Mouse (Mus musculus) heart, embryonic 11.5 days (tissue): Measurements from ENCODE around the gene Arhgdia. TPM values are rescaled to one million over a fixed set of nuclear protein-coding genes. Genes with fewer than 3 reads are reported as not detected.

Experiments used
- ATAC-seq: fragments of 200-750 bp; cut with Nextera tagmentation; replicated peaks from 2 replicates; pipeline ENCODE4 v1.8.0; 2017; ENCODE audit warnings: moderate library complexity; ENCODE audit not compliant: insufficient number of reproducible peaks, low FRiP score, low TSS enrichment
- H3K27ac ChIP-seq: fragments of 300-500 bp; sonication (generic); 2 replicates; pipeline ENCODE4 v1.5.1; 2014; ENCODE audit warnings: mild to moderate bottlenecking, low read depth, low read length
- H3K27me3 ChIP-seq: fragments of 300-500 bp; sonication (generic); 2 replicates; pipeline ENCODE4 v1.6.1; 2014; ENCODE audit warnings: mild to moderate bottlenecking, low read length, mixed read lengths; ENCODE audit not compliant: control insufficient read depth, insufficient read depth
- H3K36me3 ChIP-seq: fragments of 300-500 bp; sonication (generic); 2 replicates; pipeline ENCODE4 v1.6.1; 2014; ENCODE audit warnings: mild to moderate bottlenecking, low read length, moderate library complexity, mixed read lengths; ENCODE audit not compliant: control insufficient read depth, insufficient read depth
- H3K4me1 ChIP-seq: fragments of 300-500 bp; sonication (generic); 2 replicates; pipeline ENCODE4 v1.6.1; 2014; ENCODE audit warnings: low read length; ENCODE audit not compliant: control insufficient read depth, insufficient read depth
- H3K4me2 ChIP-seq: fragments of 300-500 bp; sonication (generic); 2 replicates; pipeline ENCODE4 v1.6.1; 2014; ENCODE audit warnings: mild to moderate bottlenecking, moderate library complexity
- H3K4me3 ChIP-seq: fragments of 300-500 bp; sonication (generic); 2 replicates; pipeline ENCODE4 v1.5.1; 2014; ENCODE audit warnings: low read depth, low read length
- H3K9ac ChIP-seq: fragments of 300-500 bp; sonication (generic); 2 replicates; pipeline ENCODE4 v1.6.1; 2014; ENCODE audit warnings: mild to moderate bottlenecking, low read depth, low read length, moderate library complexity
- H3K9me3 ChIP-seq: fragments of 300-500 bp; sonication (generic); replicated peaks from 2 replicates; pipeline ENCODE4 v1.6.1; 2016; ENCODE audit warnings: low read length; ENCODE audit not compliant: control insufficient read depth
- WGBS: fragments of 180-500 bp; shearing (Covaris S2); extraction: QIAGEN DNeasy Blood & Tissue Kit; methylation state at CpG from one replicate; pipeline ENCODE4 v1.1.7; 2014; ENCODE audit not compliant: insufficient replicate concordance; 5-methylcytosine and 5-hydroxymethylcytosine counted together
- polyA plus RNA-seq: library from polyadenylated mRNA; unstranded; fragments of >200 nt; fragmentation: Nextera tagmentation; extraction: Ambion mirVana; gene quantifications from 2 replicates; pipeline ENCODE4 v1.2.1, GENCODE M21; 2014

Arhgdia gene
- polyA plus RNA-seq, 1 experiment from 2014 or later: 468 TPM

- peaks cover 23% of the 10 kb centered on the region for H3K36me3 ChIP-seq
- peak within 1 kb of the TSS; percentile 87 for H3K4me2 ChIP-seq
- WGBS: 4% methylated on average over 45 of the region's 45 CpGs
- H3K27ac ChIP-seq: peak within 1 kb of the TSS; percentile 50; the same call in 1 of the 2 replicates
- no peak for ATAC-seq
- H3K4me1 ChIP-seq: peaks cover 24% of the 10 kb centered on the region
- H3K27me3 ChIP-seq: peaks cover 3% of the 10 kb centered on the region; the same call in 1 of the 2 replicates
- H3K4me3 ChIP-seq: peak within 1 kb of the TSS; percentile 43
- H3K9me3 ChIP-seq: no peaks in the 10 kb centered on the region
- peak within 1 kb of the TSS; percentile 74 for H3K9ac ChIP-seq
These were observed 27.0 kb upstream of the Arhgdia start, which contains the start of gene Npb for GRCm38 (mm10) chr11:120608241-120609034. Npb (plus strand) TSS chr11:120608477.

- no peak for ATAC-seq
- Histone ChIP-seq H3K27me3 (peaks cover 3% of the 10 kb centered on the region; the same call in 1 of the 2 replicates), H3K4me2 (no peak overlapping the region), H3K36me3 (peaks cover 12% of the 10 kb centered on the region), H3K9ac (no peak overlapping the region), H3K4me1 (peaks cover 24% of the 10 kb centered on the region), H3K9me3 (no peaks in the 10 kb centered on the region), H3K27ac (no peak overlapping the region), H3K4me3 (no peak overlapping the region)
- 72% methylated on average over 4 of the region's 4 CpGs for WGBS
These were observed 25.3 kb upstream of the Arhgdia start for GRCm38 (mm10) chr11:120606764-120607163.

GRCm38 (mm10) chr11:120605667-120606066 is 24.2 kb upstream of the Arhgdia start:
- no peak for ATAC-seq
- H3K27me3 ChIP-seq: peaks cover 3% of the 10 kb centered on the region; the same call in 1 of the 2 replicates
- H3K9ac ChIP-seq: no peak overlapping the region
- WGBS: 89% methylated on average over 7 of the region's 7 CpGs
- H3K36me3 ChIP-seq: peaks cover 8% of the 10 kb centered on the region
- peaks cover 24% of the 10 kb centered on the region for H3K4me1 ChIP-seq
- no peak overlapping the region for H3K27ac ChIP-seq
- H3K9me3 ChIP-seq: no peaks in the 10 kb centered on the region
- no peak overlapping the region for H3K4me3 ChIP-seq
- H3K4me2 ChIP-seq: no peak overlapping the region

- WGBS: 80% methylated on average over 2 of the region's 2 CpGs
- Histone ChIP-seq H3K36me3 (peaks cover 7% of the 10 kb centered on the region), H3K4me1 (peaks cover 12% of the 10 kb centered on the region), H3K27me3 (peaks cover 3% of the 10 kb centered on the region; the same call in 1 of the 2 replicates), H3K9ac (no peak overlapping the region), H3K4me2 (peak overlapping the region; percentile 22; the same call in 1 of the 2 replicates), H3K9me3 (no peaks in the 10 kb centered on the region), H3K27ac (no peak overlapping the region), H3K4me3 (no peak overlapping the region)
- no peak for ATAC-seq
These were observed 22.1 kb upstream of the Arhgdia start for GRCm38 (mm10) chr11:120603545-120603944.

GRCm38 (mm10) chr11:120600716-120601115 is 19.3 kb upstream of the Arhgdia start:
- Histone ChIP-seq H3K36me3 (peaks cover 16% of the 10 kb centered on the region), H3K9ac (no peak overlapping the region), H3K4me2 (no peak overlapping the region), H3K9me3 (no peaks in the 10 kb centered on the region), H3K27ac (no peak overlapping the region), H3K4me3 (no peak overlapping the region), H3K27me3 (no peaks in the 10 kb centered on the region), H3K4me1 (peaks cover 12% of the 10 kb centered on the region)
- no peak for ATAC-seq
- WGBS: 92% methylated on average over 3 of the region's 3 CpGs

- peak overlapping the region; percentile 99 for H3K4me2 ChIP-seq
- ATAC-seq: no peak
- peaks cover 12% of the 10 kb centered on the region for H3K4me1 ChIP-seq
- H3K27me3 ChIP-seq: no peaks in the 10 kb centered on the region
- H3K27ac ChIP-seq: peak overlapping the region; percentile 89
- H3K4me3 ChIP-seq: peak overlapping the region; percentile 76
- WGBS: 45% methylated on average over 17 of the region's 17 CpGs
- peaks cover 24% of the 10 kb centered on the region for H3K36me3 ChIP-seq
- no peaks in the 10 kb centered on the region for H3K9me3 ChIP-seq
- H3K9ac ChIP-seq: peak overlapping the region; percentile 98
These were observed 17.6 kb upstream of the Arhgdia start for GRCm38 (mm10) chr11:120598990-120599549.

GRCm38 (mm10) chr11:120598283-120598989 is 17.0 kb upstream of the Arhgdia start, which contains the start of the genes Alyref and Anapc11:
Alyref (minus strand) TSS chr11:120598365.
Anapc11 (plus strand) TSS chr11:120598421.
- Histone ChIP-seq H3K9ac (peak within 1 kb of the TSS; percentile 98), H3K27ac (peak within 1 kb of the TSS; percentile 89), H3K4me2 (peak within 1 kb of the TSS; percentile 99), H3K4me1 (peaks cover 12% of the 10 kb centered on the region), H3K4me3 (peak within 1 kb of the TSS; percentile 76), H3K27me3 (no peaks in the 10 kb centered on the region), H3K36me3 (peaks cover 29% of the 10 kb centered on the region), H3K9me3 (no peaks in the 10 kb centered on the region)
- peak; percentile 92 for ATAC-seq
- WGBS: under 1% methylated on average over 88 of the region's 88 CpGs
